Mouse (Mus musculus): ENCODE measurements around the gene Abcb6. TPM values are rescaled to one million over a fixed set of nuclear protein-coding genes. Genes with fewer than 3 reads are reported as not detected.

Gene Abcb6
- total RNA-seq, 2 experiments from 2014 or later, result 26.9 to 31.4 TPM

- no peak for DNase-seq (ENCODE audit: low spot score in 2 of 2)
- no peak overlapping the region for H3K27ac ChIP-seq
- H3K4me3 ChIP-seq, result no peak overlapping the region
- TF ChIP-seq CTCF (conservative IDR thresholded peaks at IDR 0.05), result no peak
These were observed 21.2 kb downstream of the Abcb6 start for GRCm38 (mm10) chr1:75158990-75159389.

- TF ChIP-seq CTCF (conservative IDR thresholded peaks at IDR 0.05), result no peak
- H3K4me3 ChIP-seq, result no peak overlapping the region
- H3K27ac ChIP-seq, result no peak overlapping the region
- DNase-seq (ENCODE audit: low spot score in 2 of 2), result no peak
These were observed 24.4 kb downstream of the Abcb6 start for GRCm38 (mm10) chr1:75155837-75156236.

GRCm38 (mm10) chr1:75148727-75149126 lies 31.5 kb downstream of the Abcb6 start:
- no peak overlapping the region for H3K27ac ChIP-seq
- DNase-seq (ENCODE audit: low spot score in 2 of 2), result no peak
- H3K4me3 ChIP-seq, result no peak overlapping the region
- no peak for TF ChIP-seq CTCF (conservative IDR thresholded peaks at IDR 0.05)

- DNase-seq (ENCODE audit: low spot score in 2 of 2), result no peak
These were observed 32.6 kb downstream of the Abcb6 start for GRCm38 (mm10) chr1:75147411-75148135.

GRCm38 (mm10) chr1:75145589-75145988 lies 34.6 kb downstream of the Abcb6 start:
- no peak for DNase-seq (ENCODE audit: low spot score in 2 of 2)
- Histone ChIP-seq H3K4me3 (no peak overlapping the region), H3K27ac (no peak overlapping the region)
- no peak for TF ChIP-seq CTCF (conservative IDR thresholded peaks at IDR 0.05)

More at GRCm38 (mm10) chr1:75147411-75148135, 32.6 kb downstream of the Abcb6 start:
- no peak overlapping the region for H3K4me3 ChIP-seq
- no peak for TF ChIP-seq CTCF (conservative IDR thresholded peaks at IDR 0.05)
- no peak overlapping the region for H3K27ac ChIP-seq

- peak; percentile 93 to 95 for DNase-seq (ENCODE audit: low spot score in 2 of 2)
- Histone ChIP-seq H3K27ac (peak within 1 kb of the TSS; percentile 97), H3K4me3 (peak within 1 kb of the TSS; percentile 86)
- TF ChIP-seq CTCF (conservative IDR thresholded peaks at IDR 0.05), result peak; percentile 76
These were observed 37.6 kb downstream of the Abcb6 start, which contains the start of the genes Cnppd1 and Retreg2 for GRCm38 (mm10) chr1:75142301-75143261. Gene Cnppd1 (minus strand): TSS chr1:75142711. Gene Retreg2 (plus strand): TSS chr1:75142778.

- DNase-seq (ENCODE audit: low spot score in 2 of 2), result peak; percentile 35 to 51
- no peak for TF ChIP-seq CTCF (conservative IDR thresholded peaks at IDR 0.05)
- Histone ChIP-seq H3K27ac (peak overlapping the region; percentile 97), H3K4me3 (peak overlapping the region; percentile 86)
These were observed 38.6 kb downstream of the Abcb6 start for GRCm38 (mm10) chr1:75141486-75142190.

- peak overlapping the region; percentile 97 for H3K27ac ChIP-seq
- DNase-seq (ENCODE audit: low spot score in 2 of 2), result no peak
These were observed 39.5 kb downstream of the Abcb6 start for GRCm38 (mm10) chr1:75140601-75141190.

GRCm38 (mm10) chr1:75138448-75138847 lies 41.7 kb downstream of the Abcb6 start:
- TF ChIP-seq CTCF (conservative IDR thresholded peaks at IDR 0.05), result no peak
- DNase-seq (ENCODE audit: low spot score in 2 of 2), result no peak
- Histone ChIP-seq H3K4me3 (no peak overlapping the region), H3K27ac (no peak overlapping the region)

More at GRCm38 (mm10) chr1:75140601-75141190, 39.5 kb downstream of the Abcb6 start:
- no peak for TF ChIP-seq CTCF (conservative IDR thresholded peaks at IDR 0.05)
- H3K4me3 ChIP-seq, result peak overlapping the region; percentile 86

GRCm38 (mm10) chr1:75136730-75137129 lies 43.5 kb downstream of the Abcb6 start:
- no peak for TF ChIP-seq CTCF (conservative IDR thresholded peaks at IDR 0.05)
- DNase-seq (ENCODE audit: low spot score in 2 of 2), result no peak
- Histone ChIP-seq H3K4me3 (no peak overlapping the region), H3K27ac (no peak overlapping the region)

- TF ChIP-seq CTCF (conservative IDR thresholded peaks at IDR 0.05), result no peak
- Histone ChIP-seq H3K4me3 (no peak overlapping the region), H3K27ac (no peak overlapping the region)
- DNase-seq (ENCODE audit: low spot score in 2 of 2), result no peak
These were observed 43.9 kb downstream of the Abcb6 start for GRCm38 (mm10) chr1:75136293-75136692.

Data from layer of hippocampus, adult 2 months (tissue).